Comparison of ENCODE assay signal across 23 mouse cellular contexts in genomic region chr9:75348641-75349040, GRCm38 (mm10). TPM values are rescaled to one million over a fixed set of nuclear protein-coding genes. Genes with fewer than 3 reads are reported as not detected.
DNase-seq lines count a peak whose midpoint lies in the region; ATAC-seq and TF ChIP-seq lines count a peak whose summit lies in the region.
"Had no signal": no experiment of that assay in that cellular context is flagged by ENCODE, and none has a peak within 500 bp of the region (broad histone marks: within the 10 kb centered on the region; RNA-seq: fewer than 3 reads in every experiment).

No protein-coding gene starts in this region.

- no peak for TF ChIP-seq CTCF in brain, embryonic 14.5 days (IDR thresholded peaks at IDR 0.05; ENCODE audit: borderline replicate concordance, extremely low read depth, insufficient read depth, insufficient read length)

- DNase-seq in adrenal gland, adult 8-10 months: peak; percentile 25
- no peak for DNase-seq in adrenal gland, postnatal 4 days (ENCODE audit: low spot score in 2 of 2)
- DNase-seq in adipocyte (ENCODE audit: low spot score): peak; percentile 96
- peak; percentile 8 for DNase-seq in brain, embryonic 14.5 days (ENCODE audit: low read depth)
- no peak for DNase-seq in right cerebral cortex, adult 2 months (ENCODE audit: low spot score in 2 of 2)
- DNase-seq in embryo, embryonic 9.5 days (ENCODE audit: extremely low spot score): no peak
- DNase-seq: cerebellum, adult 11-12 months; cerebellum, adult 2 months; cerebellum, adult 9-10 months; cerebellum, postnatal 36 days; embryo, embryonic 11 days; forebrain, postnatal 0 days had no signal

- TF ChIP-seq POLR2A in brain, embryonic 14.5 days (IDR thresholded peaks at IDR 0.05; ENCODE audit: borderline replicate concordance, extremely low read depth, insufficient read depth, insufficient read length, poor library complexity, severe bottlenecking): no peak

- 0 out of 2 replicates have a peak, but pooled peaks have one; percentile 7 for ATAC-seq in granulocyte monocyte progenitor cell, adult 5-6 weeks (replicated peaks; ENCODE audit: poor library complexity, severe bottlenecking)
- ATAC-seq: forebrain, embryonic 13.5 days; forebrain, embryonic 15.5 days; forebrain, postnatal 0 days had no signal

RNA-seq across cellular contexts. Expression of gene Bcl2l10, which starts 1.1 kb away (rescaled TPM):
- total RNA-seq in adrenal gland, adult 8-10 months (2022): under 1 TPM in 2 of 4 experiments, not detected in 2; 0.41 to 0.97 TPM
- total RNA-seq in adrenal gland, postnatal 4 days (2021): under 1 TPM in 1 of 2 experiments, not detected in 1; 0.25 TPM
- polyA plus RNA-seq in brain, embryonic 14.5 days (2012; rRNA removed): 0.05 and 0.08 TPM in 2 replicates
- total RNA-seq in granulocyte monocyte progenitor cell, adult 5-6 weeks (2014; fragmentation: Nextera tagmentation): not detected in 2 replicates
- not detected in 2 replicates for total RNA-seq in granulocyte monocyte progenitor cell, adult 5-6 weeks (2017)
- total RNA-seq: common myeloid progenitor, adult 5-6 weeks; forebrain, postnatal 0 days; gastrocnemius, adult 18-20 months; MEL had no signal
- polyA plus RNA-seq: C2C12; embryonic facial prominence, embryonic 10.5 days; embryonic facial prominence, embryonic 12.5 days; embryonic facial prominence, embryonic 14.5 days; forebrain, embryonic 11.5 days; forebrain, embryonic 13.5 days; forebrain, embryonic 15.5 days; forebrain, postnatal 0 days had no signal

RNA-seq across cellular contexts. Expression of gene Gnb5, which starts 42.6 kb away (rescaled TPM):
- 10 to 100 TPM; 56.0 to 79.4 (median 66.8) TPM for total RNA-seq in adrenal gland, adult 8-10 months (2022)
- 10 to 100 TPM; 33.8 to 37.2 TPM for total RNA-seq in adrenal gland, postnatal 4 days (2021)
- 45.5 and 53.1 TPM in 2 replicates for polyA plus RNA-seq in brain, embryonic 14.5 days (2012; rRNA removed)
- 4.1 and 5.0 TPM in 2 replicates for total RNA-seq in granulocyte monocyte progenitor cell, adult 5-6 weeks (2014; fragmentation: Nextera tagmentation)
- 2.7 and 2.8 TPM in 2 replicates for total RNA-seq in granulocyte monocyte progenitor cell, adult 5-6 weeks (2017)

Comparison
In these comparisons a context has a peak if more than half of its experiments do, and no peak if none do; other contexts are left out.
1. DNase-seq: peak in adrenal gland, adult 8-10 months (single experiment), adipocyte (single experiment) and brain, embryonic 14.5 days (single experiment); none in adrenal gland, postnatal 4 days (0 of 2), right cerebral cortex, adult 2 months (0 of 2) and embryo, embryonic 9.5 days (single experiment).
2. RNA of gene Gnb5, which starts 42.6 kb away (total RNA-seq): 56.0 to 79.4 TPM in adrenal gland, adult 8-10 months and 33.8 to 37.2 TPM in adrenal gland, postnatal 4 days; 2.7 to 5.0 TPM in granulocyte monocyte progenitor cell, adult 5-6 weeks; every median in the first group is over 4 times any median in the second.